Mouse (Mus musculus) layer of hippocampus, adult 9-11 months (tissue): ENCODE measurements around the gene Adam1a.

Source experiments
- DNase-seq: peaks from one replicate; pipeline ENCODE4 v3.0.0; 2022

The Adam1a gene

GRCm38 (mm10) chr5:121477680-121478079, 67.6 kb downstream of the Adam1a start:
- DNase-seq = no peak

DNA sequence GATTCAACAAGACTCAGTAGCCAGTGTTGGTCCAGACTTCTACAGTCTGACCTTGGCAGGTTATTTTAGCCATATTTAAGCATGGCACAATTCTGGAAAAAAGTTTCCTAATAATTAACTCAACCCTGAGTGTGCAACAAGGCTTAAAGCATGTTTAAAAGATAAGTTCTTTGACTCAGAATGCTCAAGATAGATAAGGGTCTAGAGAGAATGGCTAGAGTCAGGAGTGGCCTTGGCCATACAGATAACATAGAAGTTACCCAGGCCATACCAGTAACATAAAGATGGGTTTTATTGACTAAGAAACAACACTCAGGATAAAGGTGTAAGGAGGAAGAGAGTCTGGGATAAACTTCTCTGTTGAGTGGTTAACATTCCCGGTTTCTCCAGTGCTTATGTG, 69.2 kb downstream of the Adam1a start:
- no peak for DNase-seq

- DNase-seq = no peak
Observed at GRCm38 (mm10) chr5:121474610-121475009, 70.7 kb downstream of the Adam1a start.

DNA sequence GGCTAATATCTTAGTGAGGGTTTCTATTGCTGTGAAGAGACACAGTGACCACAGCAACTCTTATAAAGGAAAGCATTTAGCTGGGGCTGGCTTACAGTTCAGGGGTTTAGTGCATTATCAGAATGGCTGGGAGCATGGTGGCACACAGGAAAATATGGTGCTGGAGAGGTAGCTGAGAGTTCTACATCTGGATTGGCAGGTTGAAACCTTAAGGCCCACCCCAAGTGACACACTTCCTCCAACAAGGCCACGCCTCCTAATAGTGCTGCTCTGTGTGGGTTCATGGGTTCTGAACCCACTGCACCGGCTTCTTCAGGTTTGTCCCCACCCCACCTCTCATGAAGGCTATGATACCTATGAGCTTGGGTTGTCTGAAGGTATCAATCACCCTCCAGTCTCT, 72.9 kb downstream of the Adam1a start:
- no peak for DNase-seq

DNA sequence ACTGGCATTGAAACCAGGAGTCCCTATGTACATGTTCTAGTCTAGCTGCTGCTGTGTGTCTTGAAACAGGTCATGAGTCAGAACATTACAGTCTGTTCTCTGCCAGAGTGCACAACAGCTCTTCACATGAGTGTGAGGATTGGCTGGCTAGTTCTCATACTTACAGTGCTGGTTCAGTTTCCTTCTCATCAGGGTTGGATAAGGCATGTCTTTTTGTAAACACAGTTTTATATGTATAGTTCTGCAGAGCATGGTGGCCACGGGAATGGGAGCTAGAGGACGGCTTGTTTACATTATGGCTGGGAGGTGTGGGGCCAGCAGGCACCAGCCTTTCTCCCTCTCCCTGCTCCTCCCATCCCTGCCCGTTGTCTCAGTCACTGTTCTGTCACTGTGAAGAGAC, 75.7 kb downstream of the Adam1a start:
- DNase-seq = no peak
